Mouse (Mus musculus): ENCODE data around the gene Arhgap17. TPM values are rescaled to one million over a fixed set of nuclear protein-coding genes. Genes with fewer than 3 reads are reported as not detected.

Gene Arhgap17
- total and polyA plus RNA-seq, 3 experiments, result 2.6 to 124 (median 33.7) TPM

DNA sequence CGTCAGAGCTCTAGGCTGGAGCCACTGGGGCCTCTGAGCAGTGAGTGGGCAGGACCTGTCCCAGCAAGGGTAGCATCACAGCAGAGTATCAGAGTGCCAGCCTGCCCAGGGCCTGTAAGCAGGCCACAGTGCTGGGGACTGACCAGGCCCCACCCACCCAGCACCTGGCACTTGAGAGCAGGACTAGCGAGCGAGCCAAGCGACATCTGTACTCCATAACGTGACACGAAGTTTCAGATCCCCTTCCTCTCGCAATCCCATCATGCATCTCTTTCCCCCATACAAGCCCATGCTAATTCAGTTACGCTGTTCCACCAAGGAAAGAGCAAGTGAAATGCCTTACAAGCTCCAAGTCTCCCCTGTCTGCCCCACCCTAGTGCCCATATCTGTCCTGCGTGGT, 39.2 kb downstream of the Arhgap17 start:
- no peak overlapping the region for H3K9ac ChIP-seq (ENCODE audit: control insufficient read depth, low read depth, low read length, poor library complexity, severe bottlenecking)
- H3K36me3 ChIP-seq (ENCODE audit: control insufficient read depth in 1 of 2, insufficient read depth in 2 of 2, low read length in 2 of 2), result peaks cover 0 to 2% of the 10 kb centered on the region in 2 experiments; a peak in 2 of 4 replicates
- H3K79me2 ChIP-seq (ENCODE audit: control insufficient read depth, insufficient read depth, low read length, poor library complexity), result no peaks in the 10 kb centered on the region
- H3K9me3 ChIP-seq (replicated peaks; ENCODE audit: insufficient read depth, low read length), result no peaks in the 10 kb centered on the region
- no peak overlapping the region for H3K27ac ChIP-seq (ENCODE audit: control insufficient read depth, low read depth, low read length)
- no peaks in the 10 kb centered on the region for H3K27me3 ChIP-seq (ENCODE audit: control insufficient read depth in 1 of 2, insufficient read depth in 2 of 2, low read length in 2 of 2)
- H3K4me3 ChIP-seq (ENCODE audit: control insufficient read depth in 1 of 2, insufficient read depth in 1 of 2, low read depth in 2 of 2, low read length in 2 of 2), result no peak overlapping the region
- peaks cover 0 to 4% of the 10 kb centered on the region in 2 experiments; a peak in 2 of 4 replicates for H3K4me1 ChIP-seq (ENCODE audit: control insufficient read depth in 1 of 2, insufficient read depth in 2 of 2, low read length in 2 of 2)
- TF ChIP-seq GABPA (IDR thresholded peaks at IDR 0.05; ENCODE audit: low read depth, low read length) (no peak), CHD1 (IDR thresholded peaks at IDR 0.05; ENCODE audit: low read depth, low read length) (no peak), GATA1 (IDR thresholded peaks at IDR 0.05; ENCODE audit: low read depth, low read length) (no peak), JUND (IDR thresholded peaks at IDR 0.05; ENCODE audit: low read depth, low read length) (no peak), HCFC1 (IDR thresholded peaks at IDR 0.05; ENCODE audit: low read depth, low read length) (no peak), MAZ (IDR thresholded peaks at IDR 0.05; ENCODE audit: low read depth, low read length) (no peak), CTCF (IDR thresholded peaks at IDR 0.05 in 2 of 3, conservative IDR thresholded peaks at IDR 0.05 in 1 of 3; ENCODE audit: control insufficient read depth in 1 of 3, insufficient read depth in 1 of 3, low read depth in 2 of 3, low read length in 3 of 3, poor library complexity in 1 of 3, severe bottlenecking in 1 of 3) (no peak), UBTF (IDR thresholded peaks at IDR 0.05; ENCODE audit: borderline replicate concordance, insufficient read depth, low read depth, low read length) (no peak), MXI1 (IDR thresholded peaks at IDR 0.05; ENCODE audit: low read depth, low read length) (no peak), ZNF384 (IDR thresholded peaks at IDR 0.05; ENCODE audit: low read depth, low read length) (no peak), NRF1 (IDR thresholded peaks at IDR 0.05; ENCODE audit: insufficient read depth, low read depth, low read length, poor library complexity, severe bottlenecking) (no peak)
- no peak for DNase-seq (ENCODE audit: low read depth, low spot score)

DNA sequence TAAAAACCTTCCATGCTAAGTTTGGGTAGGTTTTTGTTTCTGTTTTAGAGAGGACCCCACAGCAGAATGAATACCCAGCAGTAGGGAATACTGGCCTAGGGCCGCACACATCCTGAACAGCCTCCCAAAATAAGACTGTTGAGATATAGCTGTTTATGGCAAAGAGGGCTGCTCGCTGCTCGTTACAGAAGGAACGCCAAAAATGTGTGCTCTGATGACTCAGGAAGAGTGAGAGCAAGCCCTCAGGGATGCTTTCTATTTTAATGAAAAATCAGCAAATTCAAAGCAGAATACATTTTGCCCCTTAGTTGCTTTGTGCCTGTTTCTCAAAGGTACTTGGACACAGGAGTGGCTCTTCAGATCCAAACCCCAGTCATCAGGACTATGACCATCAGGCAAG, 41.8 kb downstream of the Arhgap17 start:
- no peaks in the 10 kb centered on the region for H3K79me2 ChIP-seq (ENCODE audit: control insufficient read depth, insufficient read depth, low read length, poor library complexity)
- H3K27ac ChIP-seq (ENCODE audit: control insufficient read depth, low read depth, low read length), result no peak overlapping the region
- no peak overlapping the region for H3K9ac ChIP-seq (ENCODE audit: control insufficient read depth, low read depth, low read length, poor library complexity, severe bottlenecking)
- no peaks in the 10 kb centered on the region for H3K9me3 ChIP-seq (replicated peaks; ENCODE audit: insufficient read depth, low read length)
- H3K36me3 ChIP-seq (ENCODE audit: control insufficient read depth in 1 of 2, insufficient read depth in 2 of 2, low read length in 2 of 2), result peaks cover 0 to 5% of the 10 kb centered on the region in 2 experiments; a peak in 1 of 4 replicates
- H3K4me1 ChIP-seq (ENCODE audit: control insufficient read depth in 1 of 2, insufficient read depth in 2 of 2, low read length in 2 of 2), result peaks cover 0 to 4% of the 10 kb centered on the region in 2 experiments; a peak in 2 of 4 replicates
- no peak overlapping the region for H3K4me3 ChIP-seq (ENCODE audit: control insufficient read depth in 1 of 2, insufficient read depth in 1 of 2, low read depth in 2 of 2, low read length in 2 of 2)
- TF ChIP-seq GABPA (IDR thresholded peaks at IDR 0.05; ENCODE audit: low read depth, low read length) (no peak), UBTF (IDR thresholded peaks at IDR 0.05; ENCODE audit: borderline replicate concordance, insufficient read depth, low read depth, low read length) (no peak), MAX (IDR thresholded peaks at IDR 0.05; ENCODE audit: low read length) (no peak), GATA1 (IDR thresholded peaks at IDR 0.05; ENCODE audit: low read depth, low read length) (no peak)
- no peaks in the 10 kb centered on the region for H3K27me3 ChIP-seq (ENCODE audit: control insufficient read depth in 1 of 2, insufficient read depth in 2 of 2, low read length in 2 of 2)
- DNase-seq (ENCODE audit: low read depth, low spot score), result no peak

DNA sequence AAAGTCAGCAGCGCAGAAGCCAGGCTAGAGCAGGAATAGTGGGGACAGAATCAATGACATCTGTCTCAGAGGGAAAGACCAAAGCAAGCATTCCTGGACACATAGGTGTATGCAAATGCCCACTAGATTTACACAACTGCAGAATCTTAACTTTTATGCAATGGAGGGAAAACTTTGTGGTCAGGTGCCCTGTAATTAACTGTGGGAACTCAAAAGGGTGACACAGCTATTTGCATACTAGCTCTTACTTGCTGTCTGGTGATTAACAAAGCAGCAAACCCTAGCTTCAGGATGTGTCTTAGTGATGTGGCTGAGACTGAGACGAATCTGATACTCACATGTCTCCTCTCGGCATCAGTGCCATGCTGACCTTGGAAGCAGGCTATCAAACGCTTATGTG, 42.8 kb downstream of the Arhgap17 start:
- Histone ChIP-seq H3K9me3 (replicated peaks; ENCODE audit: insufficient read depth, low read length) (no peaks in the 10 kb centered on the region), H3K4me1 (ENCODE audit: control insufficient read depth in 1 of 2, insufficient read depth in 2 of 2, low read length in 2 of 2) (peaks cover 4 to 5% of the 10 kb centered on the region in 2 experiments)
- TF ChIP-seq POLR2AphosphoS2 (IDR thresholded peaks at IDR 0.05; ENCODE audit: low read length) (no peak), BHLHE40 (IDR thresholded peaks at IDR 0.05; ENCODE audit: borderline replicate concordance, low read depth, low read length) (no peak), POLR2A (IDR thresholded peaks at IDR 0.05; ENCODE audit: control insufficient read depth in 1 of 2, insufficient read depth in 1 of 2, low read depth in 1 of 2, low read length in 2 of 2, poor library complexity in 1 of 2) (no peak), ZC3H11A (IDR thresholded peaks at IDR 0.05; ENCODE audit: low read depth, low read length) (no peak), GATA1 (IDR thresholded peaks at IDR 0.05; ENCODE audit: low read depth, low read length) (no peak), TAL1 (IDR thresholded peaks at IDR 0.05; ENCODE audit: low read length) (no peak), MAFK (IDR thresholded peaks at IDR 0.05; ENCODE audit: borderline replicate concordance, low read depth, low read length) (no peak), NRF1 (IDR thresholded peaks at IDR 0.05; ENCODE audit: insufficient read depth, low read depth, low read length, poor library complexity, severe bottlenecking) (no peak), MAX (IDR thresholded peaks at IDR 0.05; ENCODE audit: low read length) (no peak), SIN3A (IDR thresholded peaks at IDR 0.05; ENCODE audit: low read length) (no peak), NELFE (IDR thresholded peaks at IDR 0.05; ENCODE audit: low read depth, low read length) (no peak), ELF1 (IDR thresholded peaks at IDR 0.05; ENCODE audit: low read depth, low read length) (no peak), MYC (IDR thresholded peaks at IDR 0.05; ENCODE audit: low read depth, low read length) (no peak), CHD2 (IDR thresholded peaks at IDR 0.05; ENCODE audit: low read length) (no peak), CTCF (IDR thresholded peaks at IDR 0.05 in 2 of 3, conservative IDR thresholded peaks at IDR 0.05 in 1 of 3; ENCODE audit: control insufficient read depth in 1 of 3, insufficient read depth in 1 of 3, low read depth in 2 of 3, low read length in 3 of 3, poor library complexity in 1 of 3, severe bottlenecking in 1 of 3) (no peak), KAT2A (conservative IDR thresholded peaks at IDR 0.05; ENCODE audit: low read depth, low read length) (no peak), ZNF384 (IDR thresholded peaks at IDR 0.05; ENCODE audit: low read depth, low read length) (no peak), ZKSCAN1 (IDR thresholded peaks at IDR 0.05; ENCODE audit: low read depth, low read length) (no peak), HCFC1 (IDR thresholded peaks at IDR 0.05; ENCODE audit: low read depth, low read length) (no peak)

More for the DNA sequence above, 42.8 kb downstream of the Arhgap17 start:
- Histone ChIP-seq H3K9ac (ENCODE audit: control insufficient read depth, low read depth, low read length, poor library complexity, severe bottlenecking) (no peak overlapping the region), H3K27me3 (ENCODE audit: control insufficient read depth in 1 of 2, insufficient read depth in 2 of 2, low read length in 2 of 2) (no peaks in the 10 kb centered on the region), H3K79me2 (ENCODE audit: control insufficient read depth, insufficient read depth, low read length, poor library complexity) (no peaks in the 10 kb centered on the region), H3K27ac (ENCODE audit: control insufficient read depth, low read depth, low read length) (no peak overlapping the region), H3K36me3 (ENCODE audit: control insufficient read depth in 1 of 2, insufficient read depth in 2 of 2, low read length in 2 of 2) (peaks cover 2 to 4% of the 10 kb centered on the region in 2 experiments; a peak in 3 of 4 replicates), H3K4me3 (ENCODE audit: control insufficient read depth in 1 of 2, insufficient read depth in 1 of 2, low read depth in 2 of 2, low read length in 2 of 2) (no peak overlapping the region)
- DNase-seq (ENCODE audit: low read depth, low spot score), result no peak
